Mouse (Mus musculus): Measurements from ENCODE around the gene Rabgap1l.
"Not testable (repeated sequence)": the region's sequence is repeated elsewhere in the genome, so short reads cannot be mapped to it uniquely, and the experiment has no call there.

Rabgap1l gene

DNA sequence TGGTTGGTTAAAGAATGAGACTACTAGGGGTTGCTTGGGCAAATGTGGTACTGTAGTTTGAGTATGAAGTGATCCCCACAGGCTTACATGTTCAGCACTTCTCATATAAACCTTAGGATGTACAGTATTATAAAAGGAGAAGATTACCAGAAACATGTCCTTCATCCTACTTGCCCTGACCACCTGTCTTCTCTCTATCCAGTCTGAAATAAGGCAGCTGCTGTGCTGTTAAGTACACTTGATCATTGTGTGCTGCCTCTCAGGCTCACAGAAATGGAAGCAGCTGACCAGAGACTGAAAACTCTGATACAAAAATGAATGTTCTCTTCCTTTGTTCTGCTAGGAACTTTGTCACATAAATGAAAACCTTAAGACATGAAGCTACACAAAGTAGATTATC, 325.6 kb downstream of the Rabgap1l start:
- ChIA-PET POLR2A (interaction anchor here in 1 of 4 experiments (0.6 kb wide), 1 partner anchor 572 kb away, joined by 3 read pairs; no protein-coding TSS in a partner anchor), CTCF (no interaction called here)

DNA sequence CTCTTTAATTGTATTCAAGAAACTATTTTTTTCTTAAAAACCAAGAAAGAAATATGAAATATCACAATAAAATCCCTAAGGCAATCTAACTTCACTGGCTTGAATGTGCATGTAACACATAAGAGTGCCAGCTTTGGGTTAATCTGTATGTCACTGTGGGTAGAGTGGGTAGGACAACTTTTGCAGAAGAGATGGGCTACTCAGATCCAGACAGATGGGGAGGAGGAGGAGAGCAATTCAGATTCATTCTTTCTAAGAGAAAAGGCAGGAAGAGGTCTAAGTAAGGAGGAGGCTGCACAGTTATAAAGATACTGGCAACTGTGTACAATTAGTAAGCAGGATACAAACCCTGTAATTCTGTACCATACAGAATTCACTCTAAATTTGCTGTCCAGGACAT, 327.8 kb downstream of the Rabgap1l start:
- POLR2A ChIA-PET = no interaction called here
- CTCF ChIA-PET = no interaction called here

DNA sequence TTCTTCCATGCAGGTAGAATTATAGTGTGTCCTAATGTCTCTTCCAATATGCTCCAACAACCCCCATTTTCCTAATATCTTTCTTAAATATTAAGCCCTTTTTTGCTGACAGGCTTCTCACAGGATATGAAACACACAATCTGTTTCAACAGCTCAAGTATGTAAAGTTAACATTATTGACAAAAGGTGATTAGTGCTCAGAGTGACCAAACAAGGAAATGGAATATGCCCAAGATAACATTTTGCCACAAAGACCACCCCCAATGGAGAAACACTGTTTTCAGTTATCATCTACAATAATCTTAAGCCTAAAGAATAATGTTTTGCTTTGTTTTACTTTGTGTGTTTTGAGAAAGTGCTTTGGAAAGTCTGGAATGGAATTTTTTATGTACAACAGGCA, 328.9 kb downstream of the Rabgap1l start:
- ChIA-PET POLR2A (no interaction called here), CTCF (interaction anchor here in 1 of 4 experiments (0.6 kb wide), 1 partner anchor 18 kb away, joined by 3 read pairs; no protein-coding TSS in a partner anchor)

DNA sequence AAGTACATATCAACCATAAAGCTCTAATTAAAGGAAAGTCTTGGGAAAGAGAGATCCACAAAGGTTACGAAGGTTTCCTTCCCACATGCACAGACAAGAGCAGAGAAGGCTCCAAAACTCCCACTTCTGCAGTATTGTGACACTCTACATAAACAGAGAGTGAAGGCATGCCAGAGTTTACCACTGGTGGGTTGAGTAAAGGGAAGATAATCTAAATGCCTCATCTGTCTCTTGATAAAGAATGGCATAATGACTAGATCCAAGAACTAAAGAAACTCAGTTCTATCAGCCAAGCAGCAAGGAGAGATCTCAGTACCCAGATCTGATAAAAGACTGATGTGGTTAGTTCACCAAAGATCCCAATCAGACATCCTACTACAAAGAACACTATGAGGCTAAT, 332.7 kb downstream of the Rabgap1l start:
- CTCF ChIA-PET = no interaction called here
- POLR2A ChIA-PET = no interaction called here

DNA sequence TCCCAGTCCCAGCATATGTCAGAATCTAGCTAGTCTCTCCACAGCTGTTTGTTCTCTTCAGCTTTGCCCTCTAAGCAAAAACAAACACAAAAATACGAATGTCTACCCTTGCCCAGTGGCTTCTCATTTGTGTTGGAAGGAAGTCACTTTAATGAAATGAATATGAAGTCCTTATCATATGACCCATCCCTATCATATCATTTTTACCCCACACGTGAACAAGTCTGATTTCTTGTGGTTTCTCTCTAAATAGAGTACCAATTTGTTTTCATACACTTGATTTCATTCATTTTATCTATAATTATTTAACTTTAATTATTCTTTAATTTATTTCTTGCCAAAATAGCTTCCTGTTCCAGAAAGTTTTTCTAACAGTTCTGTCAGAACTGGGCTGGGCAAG, 341.3 kb downstream of the Rabgap1l start:
- ChIA-PET POLR2A (no interaction called here), CTCF (no interaction called here)

DNA sequence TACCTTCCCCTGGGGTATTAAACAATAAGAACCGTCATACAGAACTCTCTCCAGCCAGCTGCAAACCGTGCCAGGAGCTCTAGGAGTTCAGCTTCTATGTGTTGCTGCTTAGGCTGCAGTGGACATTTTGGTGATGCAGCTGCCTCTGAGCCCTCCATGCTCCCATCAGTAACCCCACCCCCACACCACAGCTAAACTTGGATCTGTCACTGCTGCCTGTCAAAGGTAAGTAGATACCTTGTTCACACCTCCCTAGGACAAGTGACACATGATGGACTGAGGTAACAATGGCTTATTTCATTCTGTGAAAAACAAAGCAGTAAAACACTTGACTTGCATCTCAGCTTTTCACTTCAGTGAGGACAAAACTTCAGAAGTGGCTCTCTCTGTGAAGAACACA, 344.3 kb downstream of the Rabgap1l start:
- CTCF ChIA-PET = no interaction called here
- POLR2A ChIA-PET = no interaction called here

DNA sequence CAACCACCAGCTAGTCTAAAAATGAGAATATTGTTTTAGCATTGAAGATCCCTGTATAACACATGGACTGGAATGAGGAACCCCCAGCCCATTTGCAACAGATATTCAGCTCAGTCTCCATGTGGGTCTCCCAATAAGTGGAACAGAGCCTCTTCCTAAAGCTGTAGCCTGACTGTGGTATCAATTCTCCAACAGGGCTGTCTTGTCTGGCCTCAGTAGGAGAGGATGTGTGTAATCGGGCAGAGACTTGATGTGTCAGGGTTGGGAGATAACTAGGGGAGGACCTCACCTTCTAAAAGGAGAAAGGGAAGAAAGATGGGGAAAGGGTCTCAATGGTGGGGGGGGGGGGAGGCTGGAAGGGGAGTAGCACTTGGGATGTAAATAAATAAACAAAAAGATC, 346.2 kb downstream of the Rabgap1l start:
- CTCF ChIA-PET = interaction anchor here in 1 of 4 experiments (0.6 kb wide), 1 partner anchor 416 kb away, joined by 4 read pairs; no protein-coding TSS in a partner anchor
- POLR2A ChIA-PET = no interaction called here

DNA sequence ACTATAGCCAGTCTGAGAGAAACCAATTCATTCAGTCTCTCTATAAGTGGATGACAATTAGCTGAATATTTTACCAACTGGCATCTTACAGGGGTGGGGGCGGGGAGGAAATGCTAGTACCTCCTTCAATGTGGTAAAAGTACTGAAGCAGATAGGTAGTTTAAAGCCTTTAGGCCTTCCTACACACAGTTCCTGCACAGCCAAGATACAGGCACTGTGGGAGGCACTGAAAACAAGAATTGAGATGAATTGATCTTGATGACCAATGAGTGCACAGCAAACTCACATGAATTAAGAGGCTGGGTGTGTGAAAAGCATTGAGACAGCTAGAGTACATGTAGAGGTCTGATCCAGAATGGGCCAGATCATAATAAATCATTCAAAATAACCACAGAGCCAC, 349.5 kb downstream of the Rabgap1l start:
- POLR2A ChIA-PET = no interaction called here
- CTCF ChIA-PET = interaction anchor here in 1 of 4 experiments (0.6 kb wide), 1 partner anchor 183 kb away, joined by 5 read pairs; no protein-coding TSS in a partner anchor

DNA sequence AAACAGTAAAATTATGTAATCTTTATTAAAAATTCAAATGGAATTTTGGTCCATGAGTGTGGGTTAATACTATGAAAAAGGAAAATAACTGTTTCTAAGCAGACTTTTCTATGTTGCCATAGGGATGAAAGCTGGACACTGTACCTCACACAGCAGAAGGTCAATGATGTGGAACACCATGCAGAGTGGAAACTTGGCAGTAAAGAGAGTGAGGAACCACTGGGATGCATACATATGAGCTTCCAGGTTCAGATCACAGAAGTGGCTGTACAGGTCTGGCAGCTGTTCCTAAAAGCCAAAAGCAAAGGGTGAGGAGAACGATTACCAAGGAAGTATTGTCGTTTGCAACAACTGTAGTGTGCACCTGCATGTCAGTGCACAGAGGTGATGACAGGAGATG, 351.3 kb downstream of the Rabgap1l start:
- POLR2A ChIA-PET = interaction anchor here in 1 of 4 experiments (0.6 kb wide), 1 partner anchor 18 kb away, joined by 4 read pairs; no protein-coding TSS in a partner anchor
- CTCF ChIA-PET = no interaction called here

DNA sequence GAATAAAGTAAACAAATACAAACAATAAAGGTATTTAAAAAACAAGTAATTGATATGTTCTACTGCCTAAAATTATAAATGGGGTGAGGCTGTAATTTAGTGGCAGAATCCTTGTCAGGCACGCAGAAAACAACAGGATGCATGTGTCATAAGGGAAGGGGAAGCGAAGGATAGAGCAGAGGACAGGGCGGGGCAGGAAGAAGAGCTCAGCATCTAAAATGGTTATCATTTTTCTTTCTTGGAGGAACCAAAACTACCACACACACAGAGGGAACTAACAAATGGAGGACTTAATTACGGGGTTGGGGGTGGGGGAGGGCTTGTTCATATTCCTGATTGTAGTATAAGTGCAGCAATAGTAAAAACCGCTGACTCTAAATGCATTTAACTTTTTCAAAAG, 351.9 kb downstream of the Rabgap1l start:
- CTCF ChIA-PET = no interaction called here
- POLR2A ChIA-PET = no interaction called here

DNA sequence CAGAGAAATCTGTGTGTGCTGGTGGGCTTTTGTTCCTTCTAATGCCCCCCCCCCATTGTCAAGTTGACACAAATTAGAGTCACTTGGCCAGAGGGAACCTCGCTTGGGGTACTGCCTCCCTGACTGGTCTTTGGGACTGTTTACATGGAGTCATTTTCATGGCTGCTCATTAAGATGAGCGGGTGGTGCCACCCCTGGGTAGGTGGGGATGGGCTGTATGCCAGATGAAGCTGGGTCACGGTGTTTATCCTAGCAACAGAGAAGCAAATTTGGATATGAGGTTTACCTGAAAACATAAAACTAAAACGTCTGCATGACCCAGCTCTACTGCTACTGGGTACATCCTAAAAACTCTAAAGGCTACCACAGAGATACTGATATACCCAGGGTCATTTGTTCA, 354.2 kb downstream of the Rabgap1l start:
- ChIA-PET POLR2A (interaction anchor here in 1 of 4 experiments (0.6 kb wide), 1 partner anchor 1021 kb away, joined by 6 read pairs; no protein-coding TSS in a partner anchor), CTCF (no interaction called here)

DNA sequence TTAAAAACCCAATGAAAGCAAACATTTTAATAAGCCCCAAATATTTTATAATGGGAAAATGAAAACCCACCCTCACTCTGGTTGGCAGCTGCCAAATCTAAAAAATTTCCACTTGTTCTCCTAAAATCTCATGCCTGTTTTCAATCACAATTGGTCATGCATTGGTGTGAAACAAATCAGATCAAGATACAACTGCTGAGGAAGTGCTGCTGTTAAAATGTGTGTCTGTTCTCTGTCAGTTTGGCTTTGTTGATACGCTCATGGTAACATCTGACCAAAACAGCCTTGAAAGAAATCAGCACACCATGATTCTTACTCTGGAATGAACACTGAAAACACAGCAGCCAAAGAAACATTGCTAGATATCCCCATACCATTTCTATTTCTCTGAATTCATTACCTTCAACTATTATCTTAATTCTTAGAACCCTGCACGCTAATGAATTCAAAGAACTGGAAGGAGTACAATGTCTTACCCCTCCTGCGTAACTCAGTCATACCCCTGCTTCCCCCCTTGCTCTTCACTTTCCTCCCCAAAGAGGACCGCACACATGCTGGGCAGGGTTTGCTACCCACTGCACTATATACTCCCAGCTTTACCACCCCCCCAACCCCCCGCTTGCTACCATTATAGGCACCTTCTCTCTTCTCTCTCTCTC, 375.7 kb downstream of the Rabgap1l start:
- ChIA-PET CTCF (no interaction called here), POLR2A (interaction anchor here in 1 of 4 experiments (0.5 kb wide), 1 partner anchor 217 kb away, joined by 4 read pairs; no protein-coding TSS in a partner anchor)

DNA sequence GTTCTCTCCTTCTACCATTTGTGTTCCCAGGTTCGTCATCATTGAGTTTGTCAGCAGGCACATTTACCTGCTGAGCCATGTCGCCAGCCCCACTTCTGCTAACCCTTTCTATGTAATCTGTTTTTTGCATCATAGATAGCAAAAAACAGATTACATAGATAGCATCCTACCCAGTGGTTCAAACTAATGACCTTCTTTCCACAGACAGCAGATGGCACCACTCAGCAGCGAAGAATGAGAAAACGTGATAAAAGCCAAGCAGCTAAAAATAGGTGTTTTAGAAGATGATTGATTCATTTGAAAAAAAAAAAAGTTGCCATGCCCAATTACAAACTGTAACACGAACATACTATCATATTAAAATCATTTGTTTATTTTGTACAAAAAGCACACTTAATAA, 382.2 kb downstream of the Rabgap1l start:
- ChIA-PET CTCF (no interaction called here), POLR2A (no interaction called here)

DNA sequence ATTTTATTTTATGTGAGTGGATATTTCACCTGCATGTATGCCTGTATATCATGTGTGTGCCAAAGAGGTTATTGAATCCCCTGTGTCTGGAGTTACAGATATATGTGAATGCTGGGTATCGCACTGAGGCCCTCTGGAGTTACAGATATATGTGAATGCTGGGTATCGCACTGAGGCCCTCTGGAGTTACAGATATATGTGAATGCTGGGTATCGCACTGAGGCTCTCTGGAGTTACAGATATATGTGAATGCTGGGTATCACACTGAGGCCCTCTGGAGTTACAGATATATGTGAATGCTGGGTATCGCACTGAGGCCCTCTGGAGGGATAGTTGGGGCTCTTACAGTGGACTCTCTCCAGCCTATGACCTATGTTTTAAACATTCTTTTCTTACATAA, 383.3 kb downstream of the Rabgap1l start:
- CTCF ChIA-PET, POLR2A ChIA-PET: not testable (repeated sequence)

DNA sequence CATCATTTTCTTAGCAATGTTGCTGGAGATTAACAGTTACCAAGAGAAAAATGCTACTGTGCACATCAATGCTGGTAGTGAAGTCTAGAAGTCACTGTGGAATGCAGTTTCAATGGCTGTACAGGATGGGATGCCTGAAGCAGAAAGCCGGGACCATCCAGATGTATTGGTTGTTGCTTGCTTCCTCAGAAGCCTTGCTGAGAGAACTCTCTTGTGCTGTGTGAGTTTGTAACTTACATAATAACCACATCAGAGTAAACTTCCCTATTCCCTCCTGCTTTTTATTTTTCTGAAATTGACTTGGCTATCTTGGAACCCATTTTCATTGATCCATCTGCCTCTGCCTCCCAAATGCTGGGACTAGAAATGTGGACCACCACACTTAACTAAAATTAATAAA, 383.9 kb downstream of the Rabgap1l start:
- ChIA-PET POLR2A (no interaction called here), CTCF (no interaction called here)

DNA sequence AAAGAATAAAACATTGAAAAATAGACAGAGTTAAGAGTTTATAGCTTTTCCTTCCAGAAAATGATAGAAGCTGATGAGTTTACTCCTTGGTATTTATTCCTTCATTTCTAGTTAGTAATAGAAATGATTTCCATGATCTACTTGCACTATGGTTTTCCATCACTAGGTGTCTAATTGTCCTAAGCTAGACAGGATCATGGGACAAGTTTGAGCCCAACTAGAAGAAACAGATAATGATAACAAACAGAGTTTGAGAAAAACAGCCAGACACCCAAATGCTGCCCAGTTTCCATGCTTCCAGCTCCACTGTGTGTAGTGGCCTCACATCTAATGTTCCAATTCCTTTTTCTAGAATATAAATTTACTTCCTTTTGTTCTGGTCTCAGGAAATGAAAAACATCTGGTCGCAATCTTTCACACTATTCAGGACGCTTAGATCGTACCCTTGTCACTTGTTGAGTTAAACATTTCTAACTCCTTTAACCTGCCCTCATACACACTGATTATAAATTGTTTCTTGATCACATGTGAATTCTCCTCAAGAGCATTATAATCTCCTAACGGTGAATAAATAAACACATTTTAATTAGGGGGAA, 384.6 kb downstream of the Rabgap1l start:
- ChIA-PET POLR2A (interaction anchor here in 2 of 4 experiments (0.6 to 0.7 kb wide), 2 partner anchors 151 to 1606 kb away, joined by 3 read pairs; no protein-coding TSS in a partner anchor), CTCF (no interaction called here)

DNA sequence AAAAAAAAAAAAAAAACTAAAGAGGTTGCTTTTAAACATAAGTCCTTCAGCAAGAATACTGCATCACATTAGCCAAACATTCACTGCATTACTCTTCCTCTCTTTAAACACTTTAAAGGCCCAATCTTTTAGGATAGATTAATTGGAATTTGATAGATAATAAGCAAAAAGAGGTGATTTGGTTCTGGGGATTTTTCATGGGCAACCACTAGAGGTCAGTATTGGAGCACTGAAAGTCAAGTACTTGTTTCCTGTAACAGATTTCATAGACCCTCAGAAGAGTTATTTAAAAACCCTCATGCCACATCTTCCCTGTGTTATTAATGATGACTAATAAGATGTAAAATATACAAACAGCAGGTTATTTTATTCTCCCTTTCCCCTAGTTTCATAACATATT, 393.6 kb downstream of the Rabgap1l start:
- ChIA-PET POLR2A (no interaction called here), CTCF (no interaction called here)

DNA sequence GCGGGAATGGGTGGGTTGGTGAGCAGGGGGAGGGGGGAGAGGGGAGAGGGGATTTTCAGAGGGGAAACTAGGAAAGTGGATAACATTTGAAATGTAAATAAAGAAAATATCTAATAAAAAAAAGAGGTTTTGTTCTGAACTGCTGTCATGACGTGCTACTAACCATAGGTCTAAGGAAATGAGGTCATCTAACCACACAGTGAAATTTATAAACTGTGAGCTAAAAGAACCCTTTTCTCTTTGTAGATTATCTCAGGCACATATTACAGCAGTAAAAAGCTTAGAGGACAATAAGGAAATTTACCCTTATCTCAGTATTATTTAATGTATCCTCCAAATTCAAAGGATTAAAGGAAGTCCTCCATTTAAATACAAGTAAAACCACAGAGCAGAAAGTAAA, 396.0 kb downstream of the Rabgap1l start:
- CTCF ChIA-PET = interaction anchor here in 1 of 4 experiments (0.6 kb wide), 1 partner anchor 19 kb away, joined by 3 read pairs; no protein-coding TSS in a partner anchor

DNA sequence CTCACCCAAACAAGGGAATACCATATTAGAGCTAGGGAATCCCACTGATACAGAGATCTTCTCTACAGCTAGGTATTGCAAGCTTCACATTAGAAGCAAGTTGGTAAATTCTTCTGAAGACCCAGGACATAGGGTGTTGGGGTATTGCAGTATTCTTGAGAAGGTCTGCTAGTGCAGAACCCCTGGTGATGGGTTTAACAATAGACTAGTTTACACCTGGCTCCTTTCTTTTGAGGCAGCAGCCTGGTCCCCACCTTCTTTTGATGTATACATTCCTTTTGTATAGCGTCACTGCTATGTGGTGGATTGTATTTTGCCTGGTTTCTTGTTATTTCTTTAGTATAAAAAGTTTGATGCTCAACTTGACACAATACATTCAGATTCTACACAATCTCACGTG, 405.6 kb downstream of the Rabgap1l start:
- CTCF ChIA-PET = interaction anchor here in 2 of 4 experiments (0.7 to 1.6 kb wide), 2 partner anchors 10 to 20 kb away, joined by 3 read pairs; no protein-coding TSS in a partner anchor

More for the DNA sequence above, 396.0 kb downstream of the Rabgap1l start:
- POLR2A ChIA-PET = no interaction called here

DNA sequence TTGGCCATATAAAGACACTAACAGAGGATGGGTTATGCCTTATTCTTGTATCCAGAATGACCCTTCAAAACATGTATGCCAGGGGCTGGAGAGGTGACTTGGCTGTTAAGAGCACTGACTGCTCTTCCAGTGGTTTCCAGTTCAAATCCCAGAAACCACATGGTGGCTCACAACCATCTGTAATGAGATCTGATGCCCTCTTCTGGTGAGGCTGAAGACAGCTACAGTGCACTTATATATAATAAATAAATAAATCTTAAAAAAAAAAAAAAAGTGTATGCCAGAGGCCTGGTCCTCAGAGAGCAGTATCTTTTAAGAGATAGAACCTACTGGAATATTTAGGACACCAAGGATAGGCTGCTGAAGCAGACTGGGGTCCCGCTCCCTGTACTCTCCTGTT, 414.6 kb downstream of the Rabgap1l start:
- CTCF ChIA-PET = interaction anchor here (0.6 to 1.4 kb wide), 7 partner anchors 9 to 1213 kb away, joined by 3 to 6 read pairs (median 4); no protein-coding TSS in a partner anchor
- POLR2A ChIA-PET = interaction anchor here in 1 of 4 experiments (0.9 to 1.9 kb wide), 4 partner anchors 9 to 18 kb away, joined by 3 to 7 read pairs (median 3); no protein-coding TSS in a partner anchor

More for the DNA sequence above, 405.6 kb downstream of the Rabgap1l start:
- POLR2A ChIA-PET = interaction anchor here in 1 of 4 experiments (1.0 to 1.4 kb wide), 2 partner anchors 9 to 18 kb away, joined by 3 read pairs; no protein-coding TSS in a partner anchor

Data from embryonic stem cell, embryonic (primary cell).